Mouse (Mus musculus) hindbrain, postnatal 0 days (tissue): Measurements from ENCODE around the gene Cfap97d2. TPM values are rescaled to one million over a fixed set of nuclear protein-coding genes. Genes with fewer than 3 reads are reported as not detected.

ENCODE experiments used
- ATAC-seq: fragments of 200-750 bp; cut with Nextera tagmentation; 2 replicates; pipeline ENCODE4 v1.8.0; 2017; ENCODE audit warnings: mild to moderate bottlenecking, moderate TSS enrichment, moderate library complexity
- DNase-seq: peaks from one replicate; pipeline ENCODE4 v3.0.0-alpha.2; 2015; ENCODE audit warnings: low spot score
- H3K27ac ChIP-seq: fragments of 300-500 bp; sonication (generic); 2 replicates; pipeline ENCODE4 v1.5.1; 2014; ENCODE audit warnings: mild to moderate bottlenecking
- H3K27me3 ChIP-seq: fragments of 300-500 bp; sonication (generic); 2 replicates; pipeline ENCODE4 v1.6.1; 2014; ENCODE audit warnings: low read length, mixed read lengths; ENCODE audit not compliant: insufficient read depth
- H3K36me3 ChIP-seq: fragments of 300-500 bp; sonication (generic); 2 replicates; pipeline ENCODE4 v1.6.1; 2014; ENCODE audit warnings: low read length, mixed read lengths; ENCODE audit not compliant: insufficient read depth
- H3K4me1 ChIP-seq: fragments of 300-500 bp; sonication (generic); 2 replicates; pipeline ENCODE4 v1.6.1; 2014; ENCODE audit warnings: antibody characterized with exemption, low read length, mixed read lengths; ENCODE audit not compliant: insufficient read depth
- H3K4me2 ChIP-seq: fragments of 300-500 bp; sonication (generic); 2 replicates; pipeline ENCODE4 v1.6.1; 2014; ENCODE audit warnings: low read depth, mild to moderate bottlenecking, low read length, moderate library complexity, mixed read lengths
- H3K4me3 ChIP-seq: fragments of 300-500 bp; sonication (generic); 2 replicates; pipeline ENCODE4 v1.5.1; 2014; ENCODE audit warnings: low read length
- H3K9ac ChIP-seq: fragments of 300-500 bp; sonication (generic); replicated peaks from 2 replicates; pipeline ENCODE4 v1.6.1; 2014; ENCODE audit warnings: mild to moderate bottlenecking, low read length, moderate library complexity, mixed read lengths
- H3K9me3 ChIP-seq: fragments of 300-500 bp; sonication (generic); 2 replicates; pipeline ENCODE4 v1.6.1; 2016; ENCODE audit warnings: low read length, mixed read lengths
- CTCF ChIP-seq: IDR thresholded peaks from 2 replicates; pipeline ENCODE4 v1.5.1; 2016; ENCODE audit warnings: antibody characterized with exemption, control low read depth, low read depth
- WGBS: fragments of 180-500 bp; shearing (Covaris S2); extraction: QIAGEN DNeasy Blood & Tissue Kit; methylation state at CpG from one replicate; pipeline ENCODE4 v1.1.7; 2014; 5-methylcytosine and 5-hydroxymethylcytosine counted together
- polyA plus RNA-seq: library from polyadenylated mRNA; unstranded; fragments of >200 nt; fragmentation: Nextera tagmentation; extraction: Ambion mirVana; gene quantifications from 2 replicates; pipeline ENCODE4 v1.2.1, GENCODE M21; 2015
- total RNA-seq: library from RNA; depleted of rRNA; stranded (reverse); fragments of >200 nt; gene quantifications from 2 replicates; pipeline ENCODE4 v1.2.3, GENCODE M21; 2014

Cfap97d2 gene
- total and polyA plus RNA-seq, 2 experiments from 2014 or later = 0.84 to 1.8 TPM

GRCm38 (mm10) chr8:13692302-13693066 is 13.2 kb upstream of the Cfap97d2 start:
- H3K4me3 ChIP-seq = no peak overlapping the region
- peak; percentile 87 for ATAC-seq
- H3K4me2 ChIP-seq = no peak overlapping the region
- H3K4me1 ChIP-seq = peaks cover 7% of the 10 kb centered on the region; the same call in 1 of the 2 replicates
- H3K9ac ChIP-seq = no peak overlapping the region
- H3K27me3 ChIP-seq = no peaks in the 10 kb centered on the region
- peak overlapping the region; percentile 85 for H3K27ac ChIP-seq
- no peaks in the 10 kb centered on the region for H3K36me3 ChIP-seq
- no peaks in the 10 kb centered on the region for H3K9me3 ChIP-seq
- peak; percentile 80 for DNase-seq
- no peak for TF ChIP-seq CTCF
- WGBS = 30% methylated on average over 10 of the region's 10 CpGs

DNA sequence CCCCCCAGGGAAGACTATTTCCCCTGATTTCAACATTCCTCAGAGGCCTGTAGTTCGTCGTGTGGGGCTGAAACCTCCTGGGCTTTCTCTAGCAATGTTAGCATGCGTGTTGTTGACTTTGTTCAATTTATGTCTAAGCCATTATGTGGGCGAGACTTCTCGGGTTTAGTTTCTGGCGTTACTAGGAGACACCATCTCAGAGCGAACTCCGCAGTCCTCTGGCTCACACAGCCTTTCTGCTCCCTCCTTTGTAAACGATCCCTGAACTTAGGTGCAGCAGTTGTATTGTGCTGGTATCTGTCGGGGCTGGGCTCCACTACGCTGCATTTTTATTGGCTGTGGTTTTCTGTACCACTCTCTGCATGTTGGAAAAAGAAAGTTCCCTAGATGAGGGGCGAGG is 11.0 kb upstream of the Cfap97d2 start:
- DNase-seq (no peak), ATAC-seq (no peak)
- Histone ChIP-seq H3K27ac (no peak overlapping the region), H3K4me2 (no peak overlapping the region), H3K9ac (no peak overlapping the region), H3K36me3 (no peaks in the 10 kb centered on the region), H3K27me3 (no peaks in the 10 kb centered on the region), H3K4me3 (no peak overlapping the region), H3K9me3 (no peaks in the 10 kb centered on the region), H3K4me1 (peaks cover 7% of the 10 kb centered on the region; the same call in 1 of the 2 replicates)
- no peak for TF ChIP-seq CTCF
- WGBS = 60% methylated on average over 12 of the region's 12 CpGs

GRCm38 (mm10) chr8:13695203-13695867 is 10.4 kb upstream of the Cfap97d2 start:
- Histone ChIP-seq H3K27ac (no peak overlapping the region), H3K36me3 (no peaks in the 10 kb centered on the region), H3K4me1 (peaks cover 7% of the 10 kb centered on the region; the same call in 1 of the 2 replicates), H3K9ac (no peak overlapping the region), H3K27me3 (no peaks in the 10 kb centered on the region), H3K9me3 (no peaks in the 10 kb centered on the region), H3K4me3 (no peak overlapping the region), H3K4me2 (no peak overlapping the region)
- 94% methylated on average over 10 of the region's 10 CpGs for WGBS
- no peak for TF ChIP-seq CTCF
- no peak for DNase-seq
- no peak for ATAC-seq

GRCm38 (mm10) chr8:13696157-13696556 is 9.5 kb upstream of the Cfap97d2 start:
- Histone ChIP-seq H3K4me2 (no peak overlapping the region), H3K9ac (no peak overlapping the region), H3K27me3 (no peaks in the 10 kb centered on the region), H3K27ac (no peak overlapping the region), H3K36me3 (no peaks in the 10 kb centered on the region), H3K9me3 (no peaks in the 10 kb centered on the region), H3K4me1 (peaks cover 7% of the 10 kb centered on the region; the same call in 1 of the 2 replicates), H3K4me3 (no peak overlapping the region)
- TF ChIP-seq CTCF = no peak
- ATAC-seq (no peak), DNase-seq (no peak)
- 86% methylated on average over 4 of the region's 4 CpGs for WGBS

- ATAC-seq = no peak
- TF ChIP-seq CTCF = no peak
- 73% methylated on average over 8 of the region's 8 CpGs for WGBS
Measured at GRCm38 (mm10) chr8:13697196-13697595, 8.5 kb upstream of the Cfap97d2 start.

GRCm38 (mm10) chr8:13697681-13698080 is 8.0 kb upstream of the Cfap97d2 start:
- no peak overlapping the region for H3K4me3 ChIP-seq
- no peak overlapping the region for H3K27ac ChIP-seq
- H3K27me3 ChIP-seq = no peaks in the 10 kb centered on the region
- ATAC-seq (no peak), DNase-seq (peak; percentile 44)
- no peaks in the 10 kb centered on the region for H3K9me3 ChIP-seq
- no peak overlapping the region for H3K4me2 ChIP-seq
- H3K4me1 ChIP-seq = peaks cover 4% of the 10 kb centered on the region; the same call in 1 of the 2 replicates
- 65% methylated on average over 8 of the region's 8 CpGs for WGBS
- H3K9ac ChIP-seq = no peak overlapping the region
- H3K36me3 ChIP-seq = no peaks in the 10 kb centered on the region
- no peak for TF ChIP-seq CTCF

More at GRCm38 (mm10) chr8:13697196-13697595, 8.5 kb upstream of the Cfap97d2 start:
- no peaks in the 10 kb centered on the region for H3K27me3 ChIP-seq
- DNase-seq = no peak
- no peaks in the 10 kb centered on the region for H3K36me3 ChIP-seq
- H3K9me3 ChIP-seq = no peaks in the 10 kb centered on the region
- no peak overlapping the region for H3K4me2 ChIP-seq
- H3K4me3 ChIP-seq = no peak overlapping the region
- no peak overlapping the region for H3K27ac ChIP-seq
- peaks cover 7% of the 10 kb centered on the region; the same call in 1 of the 2 replicates for H3K4me1 ChIP-seq
- no peak overlapping the region for H3K9ac ChIP-seq
